Mouse (Mus musculus): ENCODE results near the gene Pgpep1.

- TF ChIP-seq MAFK (IDR thresholded peaks at IDR 0.05; ENCODE audit: insufficient read depth, low read depth, low read length): no peak
- no peak for TF ChIP-seq ZC3H11A (IDR thresholded peaks at IDR 0.05; ENCODE audit: borderline replicate concordance, low read depth, low read length)
Measured at GRCm38 (mm10) chr8:70678679-70679078, 18.5 kb upstream of the Pgpep1 start.

All from ES-E14 (cell line).